Mouse (Mus musculus): ENCODE data around the gene Olfr896-ps1. TPM values are rescaled to one million over a fixed set of nuclear protein-coding genes. Genes with fewer than 3 reads are reported as not detected.

Olfr896-ps1 gene
- polyA plus RNA-seq (2016; fragmentation: Nextera tagmentation; extraction: Ambion mirVana) = not detected in 2 replicates

DNA sequence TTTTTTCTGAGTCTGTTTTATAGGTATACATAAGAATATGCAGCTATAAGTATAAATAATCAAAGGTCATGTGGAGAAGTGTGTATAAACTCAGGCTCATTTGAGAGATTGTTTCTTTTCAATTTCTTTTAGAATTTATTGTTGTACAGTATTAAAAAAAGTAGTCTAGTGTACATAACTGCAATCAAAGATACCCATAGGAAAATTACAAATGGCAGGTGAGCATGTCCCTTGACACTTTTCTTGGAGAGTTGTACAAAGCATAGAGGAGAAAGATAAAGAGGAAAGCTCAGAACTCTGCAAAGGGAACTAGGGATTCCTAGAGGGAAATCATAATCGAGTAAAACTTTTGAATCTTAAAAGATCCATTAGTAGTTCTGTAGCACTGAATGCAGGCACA, at the start of gene Olfr896-ps1:
TSS of gene Olfr896-ps1 (plus strand) at position 301 of the 400 bp plus-strand sequence.
- 93% methylated on average over 1 of the region's 1 CpGs for WGBS
- Histone ChIP-seq H3K4me3 (no peak within 1 kb of the TSS), H3K4me1 (no peaks in the 10 kb centered on the region), H3K27ac (replicated peaks) (no peak within 1 kb of the TSS), H3K27me3 (ENCODE audit: low read depth, poor library complexity, severe bottlenecking) (no peaks in the 10 kb centered on the region), H3K9me3 (replicated peaks) (no peaks in the 10 kb centered on the region), H3K36me3 (no peaks in the 10 kb centered on the region)
- no peak for DNase-seq (ENCODE audit: low spot score)

DNA sequence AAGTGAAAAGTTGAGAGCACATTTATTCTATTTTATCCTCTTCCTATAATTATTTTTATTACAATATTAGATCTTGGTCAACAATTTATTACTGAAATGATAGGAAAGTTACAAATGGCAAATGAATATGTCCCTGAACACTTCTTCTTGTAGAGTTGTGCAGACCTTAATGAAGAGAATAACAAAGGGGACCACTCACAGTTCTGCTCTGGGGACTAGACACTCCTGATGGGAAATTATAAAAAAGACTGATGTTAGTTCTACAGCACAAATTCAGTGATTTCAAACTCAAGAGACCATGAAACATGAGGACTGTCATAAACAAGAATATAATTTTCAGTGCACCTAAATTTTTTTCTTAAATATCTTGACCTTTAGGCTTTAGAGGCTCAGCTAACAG, 38.4 kb upstream of the Olfr896-ps1 start, which contains the start of gene Olfr143:
TSS of gene Olfr143 (plus strand) at position 301 of the 400 bp plus-strand sequence.
- H3K27ac ChIP-seq (replicated peaks) = no peak within 1 kb of the TSS
- no peaks in the 10 kb centered on the region for H3K36me3 ChIP-seq
- no peak within 1 kb of the TSS for H3K4me3 ChIP-seq
- DNase-seq (ENCODE audit: low spot score) = no peak
- H3K27me3 ChIP-seq (ENCODE audit: low read depth, poor library complexity, severe bottlenecking) = no peaks in the 10 kb centered on the region
- H3K9me3 ChIP-seq (replicated peaks) = no peaks in the 10 kb centered on the region
- H3K4me1 ChIP-seq = no peaks in the 10 kb centered on the region

DNA sequence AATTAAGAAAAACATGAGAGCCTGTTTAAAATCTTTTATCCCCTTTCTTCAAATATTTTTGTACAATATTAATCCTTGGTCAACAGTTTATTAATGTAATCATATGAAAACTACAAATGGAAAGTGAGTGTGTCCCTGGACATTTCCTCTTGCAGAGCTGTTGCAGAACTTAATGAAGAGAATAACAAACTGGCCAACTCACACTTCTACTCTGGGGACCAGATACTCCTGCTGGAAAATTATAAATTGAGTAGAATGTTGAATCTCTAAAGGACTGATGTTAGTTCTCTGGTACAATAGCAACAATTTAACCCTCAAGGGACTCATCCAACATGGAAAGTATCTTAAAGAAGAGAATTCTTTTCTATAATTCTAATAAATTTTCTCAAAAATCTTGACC, 23.4 kb upstream of the Olfr896-ps1 start, which contains the start of gene Olfr895:
TSS of gene Olfr895 (plus strand) at position 301 of the 400 bp plus-strand sequence.
- no peaks in the 10 kb centered on the region for H3K27me3 ChIP-seq (ENCODE audit: low read depth, poor library complexity, severe bottlenecking)
- no peaks in the 10 kb centered on the region for H3K4me1 ChIP-seq
- H3K27ac ChIP-seq (replicated peaks) = no peak within 1 kb of the TSS
- DNase-seq (ENCODE audit: low spot score) = no peak
- H3K36me3 ChIP-seq = no peaks in the 10 kb centered on the region
- H3K9me3 ChIP-seq (replicated peaks) = no peaks in the 10 kb centered on the region
- no peak within 1 kb of the TSS for H3K4me3 ChIP-seq

DNA sequence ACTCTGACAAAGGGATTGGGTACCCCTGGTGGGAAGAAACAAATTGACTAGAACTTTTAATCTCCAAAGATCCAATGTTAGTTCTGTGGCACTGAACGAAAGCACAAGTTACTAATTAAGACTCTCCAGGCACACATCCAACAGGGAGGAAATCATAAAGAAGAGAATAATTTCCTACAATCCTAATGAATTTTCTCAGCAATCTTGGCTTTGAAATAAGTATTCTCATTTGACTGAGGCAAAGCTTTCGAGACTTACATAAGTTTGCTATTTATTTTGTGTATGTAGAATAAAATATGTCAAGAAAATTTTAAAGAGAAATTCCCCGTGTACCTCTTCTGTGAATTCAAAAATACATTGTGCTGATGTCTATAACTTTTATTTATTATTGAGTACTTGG, 37.9 kb downstream of the Olfr896-ps1 start, which contains the start of gene Olfr25:
TSS of gene Olfr25 (plus strand) at position 301 of the 400 bp plus-strand sequence.
- Histone ChIP-seq H3K27me3 (ENCODE audit: low read depth, poor library complexity, severe bottlenecking) (no peaks in the 10 kb centered on the region), H3K27ac (replicated peaks) (no peak within 1 kb of the TSS), H3K4me3 (no peak within 1 kb of the TSS), H3K36me3 (no peaks in the 10 kb centered on the region), H3K4me1 (no peaks in the 10 kb centered on the region), H3K9me3 (replicated peaks) (no peaks in the 10 kb centered on the region)
- WGBS = 86% methylated on average over 3 of the region's 3 CpGs
- no peak for DNase-seq (ENCODE audit: low spot score)

Other genes starting within 250 kb of the Olfr896-ps1 start
- gene Olfr884, start 244.6 kb upstream of the Olfr896-ps1 start, polyA plus RNA-seq (2016; fragmentation: Nextera tagmentation; extraction: Ambion mirVana) = not detected in 2 replicates
- not detected in 2 replicates for gene Olfr885, start 229.8 kb upstream of the Olfr896-ps1 start, polyA plus RNA-seq (2016; fragmentation: Nextera tagmentation; extraction: Ambion mirVana)
- gene Olfr887, start 207.0 kb upstream of the Olfr896-ps1 start, polyA plus RNA-seq (2016; fragmentation: Nextera tagmentation; extraction: Ambion mirVana) = not detected in 2 replicates
- gene Olfr888, start 183.0 kb upstream of the Olfr896-ps1 start, polyA plus RNA-seq (2016; fragmentation: Nextera tagmentation; extraction: Ambion mirVana) = not detected in 2 replicates
- gene Olfr889, start 175.9 kb upstream of the Olfr896-ps1 start, polyA plus RNA-seq (2016; fragmentation: Nextera tagmentation; extraction: Ambion mirVana) = 0.11 and 0.16 TPM in 2 replicates
- not detected in 2 replicates for gene Olfr890, start 148.6 kb upstream of the Olfr896-ps1 start, polyA plus RNA-seq (2016; fragmentation: Nextera tagmentation; extraction: Ambion mirVana)
- not detected in 2 replicates for gene Olfr891, start 110.3 kb upstream of the Olfr896-ps1 start, polyA plus RNA-seq (2016; fragmentation: Nextera tagmentation; extraction: Ambion mirVana)
- not detected in 2 replicates for gene Olfr893, start 82.7 kb upstream of the Olfr896-ps1 start, polyA plus RNA-seq (2016; fragmentation: Nextera tagmentation; extraction: Ambion mirVana)
- not detected in 2 replicates for gene Olfr894, start 73.1 kb upstream of the Olfr896-ps1 start, polyA plus RNA-seq (2016; fragmentation: Nextera tagmentation; extraction: Ambion mirVana)
- gene Olfr143, start 38.3 kb upstream of the Olfr896-ps1 start, polyA plus RNA-seq (2016; fragmentation: Nextera tagmentation; extraction: Ambion mirVana) = not detected in 2 replicates
- not detected in 2 replicates for gene Olfr895, start 23.3 kb upstream of the Olfr896-ps1 start, polyA plus RNA-seq (2016; fragmentation: Nextera tagmentation; extraction: Ambion mirVana)
- gene Olfr25, start 38.0 kb downstream of the Olfr896-ps1 start, polyA plus RNA-seq (2016; fragmentation: Nextera tagmentation; extraction: Ambion mirVana) = not detected in 2 replicates
- not detected in 2 replicates for gene Olfr898, start 57.3 kb downstream of the Olfr896-ps1 start, polyA plus RNA-seq (2016; fragmentation: Nextera tagmentation; extraction: Ambion mirVana)
- gene Olfr250, start 75.8 kb downstream of the Olfr896-ps1 start, polyA plus RNA-seq (2016; fragmentation: Nextera tagmentation; extraction: Ambion mirVana) = not detected in 2 replicates
- gene Olfr251, start 86.0 kb downstream of the Olfr896-ps1 start, polyA plus RNA-seq (2016; fragmentation: Nextera tagmentation; extraction: Ambion mirVana) = not detected in 2 replicates
- gene Olfr147, start 110.6 kb downstream of the Olfr896-ps1 start, polyA plus RNA-seq (2016; fragmentation: Nextera tagmentation; extraction: Ambion mirVana) = not detected in 2 replicates
- not detected in 2 replicates for gene Olfr901, start 138.3 kb downstream of the Olfr896-ps1 start, polyA plus RNA-seq (2016; fragmentation: Nextera tagmentation; extraction: Ambion mirVana)
- gene Olfr902, start 156.5 kb downstream of the Olfr896-ps1 start, polyA plus RNA-seq (2016; fragmentation: Nextera tagmentation; extraction: Ambion mirVana) = not detected in 2 replicates
- gene Olfr904, start 172.0 kb downstream of the Olfr896-ps1 start, polyA plus RNA-seq (2016; fragmentation: Nextera tagmentation; extraction: Ambion mirVana) = not detected in 2 replicates
- gene Olfr905, start 180.0 kb downstream of the Olfr896-ps1 start, polyA plus RNA-seq (2016; fragmentation: Nextera tagmentation; extraction: Ambion mirVana) = not detected in 2 replicates
- gene Olfr906, start 196.0 kb downstream of the Olfr896-ps1 start, polyA plus RNA-seq (2016; fragmentation: Nextera tagmentation; extraction: Ambion mirVana) = not detected in 2 replicates
- gene Olfr907, start 204.7 kb downstream of the Olfr896-ps1 start, polyA plus RNA-seq (2016; fragmentation: Nextera tagmentation; extraction: Ambion mirVana) = not detected in 2 replicates
- gene Olfr911-ps1, start 230.5 kb downstream of the Olfr896-ps1 start, polyA plus RNA-seq (2016; fragmentation: Nextera tagmentation; extraction: Ambion mirVana) = not detected in 2 replicates
- not detected in 2 replicates for gene Olfr910, start 246.7 kb downstream of the Olfr896-ps1 start, polyA plus RNA-seq (2016; fragmentation: Nextera tagmentation; extraction: Ambion mirVana)

All from midbrain, embryonic 10.5 days (tissue).